Mouse (Mus musculus): ENCODE measurements at regions not wholly inside any gene's neighbourhood (a gene's known extent, or its start where the extent isn't known, plus 50 kb on each side); places are given as distances from the start of the nearest gene placed in this dataset.

DNA sequence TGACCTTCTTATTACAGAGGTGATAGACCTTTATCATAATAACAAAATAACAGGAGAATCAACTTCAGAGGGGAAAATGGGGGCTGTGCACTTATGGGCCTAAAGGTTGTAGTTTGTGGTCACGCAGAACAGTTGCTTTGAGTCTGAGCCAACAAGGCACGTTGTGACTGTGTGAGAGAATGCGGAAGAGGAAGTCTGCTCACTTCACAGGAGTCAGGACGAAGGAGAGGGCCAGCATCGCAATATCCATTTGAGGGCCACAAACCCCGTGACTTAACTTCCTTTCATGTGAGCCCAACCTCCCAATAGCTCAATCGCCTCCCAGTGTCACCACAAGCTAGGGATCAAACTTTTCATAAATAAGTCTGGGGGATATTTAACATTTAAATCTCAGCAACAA lies 246.6 kb upstream of the Jarid2 start:
- TF ChIP-seq POLR2A (IDR thresholded peaks at IDR 0.05; ENCODE audit: borderline replicate concordance, extremely low read depth, low read depth, low read length) (no peak), CTCF (IDR thresholded peaks at IDR 0.05; ENCODE audit: insufficient read depth, low read length) (no peak)

Data from lung, adult 2 months (tissue).